Mouse (Mus musculus) left cerebral cortex, postnatal 36 days (tissue): ENCODE measurements around the gene Tns2. TPM values are rescaled to one million over a fixed set of nuclear protein-coding genes. Genes with fewer than 3 reads are reported as not detected.

Source experiments
- DNase-seq, 2 experiments: peaks; one replicate each; pipeline ENCODE4 v3.0.0; 2021 to 2022; ENCODE audit warnings: low spot score in 2 of 2, mixed read lengths in 1 of 2
- intact Hi-C: fragments of 180-260 bp; cut with DNase I; formaldehyde crosslinking; loops from one replicate; pipeline ENCODE4 v1.15.1; 2025
- total RNA-seq, 2 experiments: library from RNA; stranded (reverse); gene quantifications; 2 replicates each; pipeline ENCODE4 v1.2.3; 2021

Tns2 gene
- total RNA-seq, 2 experiments from 2014 or later: 17.2 to 28.6 TPM

- intact Hi-C loops: no loop called here
- DNase-seq: no peak
Measured at GRCm38 (mm10) chr15:102089914-102090585, 10.2 kb upstream of the Tns2 start.

- no peak for DNase-seq
- intact Hi-C loops: no loop called here
Measured at GRCm38 (mm10) chr15:102091063-102091679, 9.0 kb upstream of the Tns2 start.

- no peak for DNase-seq
- intact Hi-C loops: no loop called here
Measured at GRCm38 (mm10) chr15:102091688-102092087, 8.5 kb upstream of the Tns2 start.

GRCm38 (mm10) chr15:102092222-102092621 lies 8.0 kb upstream of the Tns2 start:
- intact Hi-C loops: no loop called here
- DNase-seq: no peak

- no peak for DNase-seq
- intact Hi-C loops: no loop called here
Measured at GRCm38 (mm10) chr15:102094157-102094556, 6.1 kb upstream of the Tns2 start.

- intact Hi-C loops: no loop called here
- DNase-seq: no peak
Measured at GRCm38 (mm10) chr15:102094988-102095387, 5.2 kb upstream of the Tns2 start.

- intact Hi-C loops: no loop called here
- DNase-seq: no peak
Measured at GRCm38 (mm10) chr15:102097147-102097915, 2.9 kb upstream of the Tns2 start.

GRCm38 (mm10) chr15:102097991-102098555 lies 2.1 kb upstream of the Tns2 start:
- intact Hi-C loops: no loop called here
- no peak for DNase-seq

GRCm38 (mm10) chr15:102099260-102099659 lies 953 bp upstream of the Tns2 start:
- no peak for DNase-seq
- intact Hi-C loops: no loop called here

- DNase-seq: no peak
- intact Hi-C loops: no loop called here
Measured at GRCm38 (mm10) chr15:102099771-102100160, 447 bp upstream of the Tns2 start.

- no peak for DNase-seq
- intact Hi-C loops: no loop called here
Measured at GRCm38 (mm10) chr15:102100996-102101671, 921 bp downstream of the Tns2 start.

GRCm38 (mm10) chr15:102101672-102102541 lies 1.7 kb downstream of the Tns2 start:
- intact Hi-C loops: no loop called here
- DNase-seq: no peak

GRCm38 (mm10) chr15:102102548-102103121 lies 2.4 kb downstream of the Tns2 start:
- DNase-seq: no peak
- intact Hi-C loops: no loop called here

- intact Hi-C loops: no loop called here
- no peak for DNase-seq
Measured at GRCm38 (mm10) chr15:102103371-102103946, 3.2 kb downstream of the Tns2 start.

- intact Hi-C loops: no loop called here
- DNase-seq: no peak
Measured at GRCm38 (mm10) chr15:102103947-102104555, 3.8 kb downstream of the Tns2 start.

GRCm38 (mm10) chr15:102105360-102105759 lies 5.1 kb downstream of the Tns2 start:
- DNase-seq: no peak
- intact Hi-C loops: no loop called here

- intact Hi-C loops: no loop called here
- DNase-seq: no peak
Measured at GRCm38 (mm10) chr15:102105764-102106730, 5.8 kb downstream of the Tns2 start.
